Mouse (Mus musculus): Measurements from ENCODE around the gene Psg26.
"Not testable (repeated sequence)": the region's sequence is repeated elsewhere in the genome, so short reads cannot be mapped to it uniquely, and the experiment has no call there.

Psg26 gene

DNA sequence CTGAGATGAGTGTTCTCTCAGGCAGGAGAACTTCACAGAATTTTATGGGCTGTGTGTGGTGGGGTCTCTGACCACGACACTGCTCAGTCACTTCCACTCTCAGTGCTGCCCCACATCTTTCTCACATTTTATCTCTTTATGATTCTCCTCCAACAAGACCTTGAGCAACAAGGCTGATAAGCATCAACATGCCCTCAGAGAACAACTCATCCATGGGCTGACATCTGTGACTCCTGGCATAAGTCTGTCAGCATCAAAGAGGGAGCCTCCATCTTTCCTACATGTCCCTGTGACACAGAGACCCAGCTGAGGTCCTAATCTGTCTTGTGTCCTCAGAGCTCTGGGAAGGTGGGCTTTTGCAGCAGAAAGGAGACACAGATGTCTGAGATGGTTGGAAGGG is at the start of gene Psg26:
Gene Psg26 (minus strand): TSS at position 101 of the 400 bp plus-strand sequence.
- in situ Hi-C loops (cut with MboI) = no loop called here

DNA sequence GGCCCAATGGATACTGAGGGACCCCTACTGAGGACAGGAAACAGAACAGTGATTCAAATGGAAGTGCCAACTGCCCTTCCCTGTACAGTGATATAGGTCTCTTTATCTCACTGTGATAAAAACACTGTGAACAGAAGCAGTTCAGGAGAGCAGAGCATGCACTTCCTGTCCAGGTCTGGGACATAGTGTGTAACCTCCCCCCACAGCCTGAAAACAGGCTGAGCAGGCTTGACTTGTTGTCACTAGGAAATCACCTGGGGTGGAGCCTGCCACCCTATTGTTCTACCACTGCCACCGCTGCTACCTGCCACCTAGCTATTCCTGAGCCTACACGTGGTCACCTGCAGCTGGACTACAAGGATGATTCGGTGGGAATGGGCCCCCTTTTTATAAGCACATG is 49.4 kb upstream of the Psg26 start:
- in situ Hi-C loops (cut with MboI) = no loop called here

DNA sequence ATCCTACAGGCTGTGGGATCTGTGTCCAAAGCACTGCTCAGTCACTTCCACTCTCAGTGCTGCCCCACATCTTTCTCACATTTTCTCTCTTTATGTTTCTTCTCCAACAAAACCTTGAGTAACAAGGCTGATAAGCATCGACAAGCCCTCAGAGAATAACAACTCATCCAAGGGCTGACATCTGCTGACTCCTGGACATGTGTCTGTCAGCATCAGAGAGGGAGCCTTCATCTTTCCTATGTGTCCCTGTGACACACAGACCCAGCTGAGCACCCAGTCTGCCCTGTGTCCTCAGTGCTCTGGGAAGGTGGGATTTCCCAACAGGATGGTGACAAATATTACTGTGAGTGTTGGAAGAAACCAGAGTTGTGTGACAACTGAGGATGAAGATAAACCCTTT is 48.2 kb upstream of the Psg26 start, which contains the start of gene Psg25:
Gene Psg25 (minus strand): TSS at position 101 of the 400 bp plus-strand sequence.
- in situ Hi-C loops (cut with MboI) = no loop called here

DNA sequence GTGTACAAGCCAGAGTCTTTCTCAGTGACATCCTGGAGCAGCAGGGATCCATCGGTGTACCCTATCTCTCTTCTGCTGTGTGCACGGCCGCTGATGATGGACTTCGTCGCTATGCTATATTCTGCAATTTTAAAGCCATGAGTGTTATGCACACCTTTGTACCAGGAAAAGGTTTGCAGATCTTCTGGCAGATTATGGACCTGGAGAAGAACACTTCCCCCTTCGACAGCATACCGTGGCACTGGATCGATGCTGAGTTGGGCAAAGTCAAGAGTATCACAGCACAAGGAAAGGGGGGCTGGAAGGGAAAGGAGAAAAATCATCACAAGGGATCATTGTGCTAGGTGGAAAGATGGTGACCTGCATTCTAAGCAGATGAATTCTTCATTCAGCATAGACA is 40.7 kb upstream of the Psg26 start:
- in situ Hi-C loops (cut with MboI) = no loop called here

DNA sequence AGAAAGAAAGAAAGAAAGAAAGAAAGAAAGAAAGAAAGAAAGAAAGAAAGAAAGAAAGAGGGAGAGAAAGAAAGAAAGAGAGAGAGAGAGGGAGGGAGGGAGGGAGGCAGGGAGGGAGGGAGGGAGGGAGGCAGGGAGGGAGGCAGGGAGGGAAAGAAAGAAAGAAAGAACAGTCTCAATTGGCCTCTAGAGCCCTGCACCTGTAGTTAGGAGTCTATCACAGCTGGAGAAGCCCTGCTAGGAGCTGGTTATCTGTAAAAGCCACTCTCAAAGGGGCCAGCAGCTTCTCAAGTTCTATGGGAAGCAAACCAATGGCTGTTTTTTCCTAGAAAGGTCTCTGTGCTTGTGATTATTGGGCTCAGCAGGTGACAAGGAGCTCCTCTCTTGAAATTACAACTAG is 28.9 kb upstream of the Psg26 start:
- in situ Hi-C loops (cut with MboI) = not testable (repeated sequence)

DNA sequence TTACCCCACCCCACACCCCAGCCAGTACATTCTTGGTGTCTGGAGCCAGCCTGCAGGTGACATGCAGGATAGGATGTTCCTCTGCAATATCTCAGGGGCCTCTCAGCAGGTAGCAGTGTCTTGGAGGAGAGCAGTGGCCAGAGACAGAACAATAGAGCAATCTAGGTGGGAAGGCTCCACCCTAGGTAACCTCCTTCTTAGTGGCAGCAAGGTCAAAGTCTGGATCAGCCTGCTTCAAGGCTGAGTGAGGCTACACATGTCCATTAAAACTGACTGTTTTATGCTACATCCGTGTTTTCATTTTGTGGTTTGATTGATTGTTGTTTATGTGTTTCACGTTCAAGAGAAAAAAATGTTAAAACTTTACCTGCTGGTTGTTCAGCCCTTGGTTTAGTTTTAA is 28.4 kb upstream of the Psg26 start:
- in situ Hi-C loops (cut with MboI) = not testable (repeated sequence)

DNA sequence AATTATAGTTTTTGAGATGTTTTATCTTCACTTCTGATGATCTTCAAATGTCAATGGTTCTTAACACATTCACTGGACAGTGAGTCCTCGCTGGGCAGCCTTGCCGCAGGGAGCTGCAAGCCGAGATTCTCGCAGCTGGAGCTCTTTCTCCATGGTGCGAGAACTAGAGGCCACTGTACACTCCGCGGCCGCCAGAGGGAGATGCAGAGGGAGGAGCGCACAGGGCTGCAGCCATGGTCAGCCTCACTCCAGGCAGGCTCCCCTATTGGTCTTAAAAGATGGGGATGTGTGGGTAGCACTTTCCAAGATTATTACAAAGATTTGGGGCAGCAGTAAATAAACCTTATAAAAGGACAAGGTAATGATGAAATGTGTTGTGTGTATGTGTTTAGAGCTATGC is 27.5 kb upstream of the Psg26 start:
- in situ Hi-C loops (cut with MboI) = no loop called here

DNA sequence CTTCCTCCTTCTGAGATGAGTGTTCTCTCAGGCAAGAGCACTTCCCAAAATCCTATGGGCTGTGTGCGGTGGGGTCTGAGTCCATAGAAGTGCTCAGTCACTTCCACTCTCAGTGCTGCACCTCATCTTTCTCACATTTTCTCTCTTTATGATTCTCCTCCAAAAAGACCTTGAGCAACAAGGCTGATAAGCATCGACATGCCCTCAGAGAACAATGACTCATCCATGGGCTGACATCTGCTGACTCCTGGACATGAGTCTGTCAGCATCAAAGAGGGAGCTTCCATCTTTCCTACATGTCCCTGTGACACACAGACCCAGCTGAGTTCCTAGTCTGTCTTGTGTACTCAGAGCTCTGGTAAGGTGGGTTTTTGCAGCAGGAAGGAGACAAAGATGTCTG is 52.0 kb downstream of the Psg26 start, which contains the start of gene Psg28:
Gene Psg28 (minus strand): TSS at position 101 of the 400 bp plus-strand sequence.
- in situ Hi-C loops (cut with MboI) = not testable (repeated sequence)
